Mouse (Mus musculus) MEL (cell line): ENCODE results near the gene Rab11fip3.

ENCODE experiments used
- CTCF ChIP-seq, 3 experiments: IDR thresholded peaks in 2 of 3; conservative IDR thresholded peaks in 1 of 3; 2 replicates each; pipeline ENCODE4 v1.5.1; 2011 to 2012; ENCODE audit warnings: low read length in 3 of 3, low read depth in 2 of 3, mild to moderate bottlenecking in 2 of 3, improper control_type of control experiment in 1 of 3, inconsistent platforms in 1 of 3, mixed read lengths in 1 of 3, moderate library complexity in 1 of 3; ENCODE audit not compliant: control insufficient read depth in 1 of 3, insufficient read depth in 1 of 3, poor library complexity in 1 of 3, severe bottlenecking in 1 of 3
- E2F4 ChIP-seq: IDR thresholded peaks from 2 replicates; pipeline ENCODE4 v1.6.1; 2011; ENCODE audit warnings: low read depth, low read length, improper control_type of control experiment, borderline replicate concordance
- GATA1 ChIP-seq: IDR thresholded peaks from 2 replicates; pipeline ENCODE4 v1.6.1; 2011; ENCODE audit warnings: low read depth, low read length, improper control_type of control experiment
- MYC ChIP-seq: IDR thresholded peaks from 2 replicates; pipeline ENCODE4 v1.6.1; 2011; ENCODE audit warnings: low read depth, mild to moderate bottlenecking, low read length, improper control_type of control experiment, moderate library complexity
- POLR2AphosphoS2 ChIP-seq: IDR thresholded peaks from 2 replicates; pipeline ENCODE4 v1.6.1; 2011; ENCODE audit warnings: low read length, improper control_type of control experiment

DNA sequence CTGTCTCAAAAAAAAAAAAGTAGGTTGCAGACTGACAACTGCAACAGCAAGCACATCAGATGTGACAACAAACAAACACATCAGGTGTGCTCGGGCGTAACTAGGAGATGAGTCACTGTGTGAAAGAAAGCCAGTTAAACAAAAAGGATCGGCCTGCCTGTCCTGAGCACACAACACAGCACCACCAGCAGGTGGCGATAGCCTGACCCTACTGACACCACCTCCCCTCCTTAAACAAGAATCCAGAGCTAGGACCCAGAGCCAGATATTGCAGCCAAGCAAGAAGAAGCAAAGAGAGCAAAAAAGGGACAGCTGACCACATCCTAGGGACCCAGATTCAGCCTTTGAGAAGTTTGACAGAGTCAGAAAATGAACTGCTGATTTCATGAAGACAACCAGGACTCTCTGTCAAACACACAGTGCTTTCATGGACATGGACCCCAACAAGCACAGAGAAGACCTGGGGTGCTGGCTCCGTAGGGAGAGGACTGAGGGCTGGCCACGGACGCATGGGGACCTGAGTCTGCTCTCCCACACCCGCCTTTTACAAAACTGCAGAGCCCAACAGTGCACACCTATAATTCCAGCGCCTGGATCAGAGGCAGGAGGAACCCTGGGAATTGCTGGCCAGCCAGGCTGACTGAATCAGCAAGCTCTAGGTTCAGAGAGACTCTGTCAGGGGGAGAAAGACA is 28.1 kb downstream of the Rab11fip3 start:
- TF ChIP-seq GATA1 (no peak), POLR2AphosphoS2 (no peak), E2F4 (no peak), MYC (no peak), CTCF (IDR thresholded peaks at IDR 0.05 in 2 of 3, conservative IDR thresholded peaks at IDR 0.05 in 1 of 3; ENCODE audit: control insufficient read depth in 1 of 3, insufficient read depth in 1 of 3, low read depth in 2 of 3, low read length in 3 of 3, poor library complexity in 1 of 3, severe bottlenecking in 1 of 3) (peak; percentile 84 to 93 (median 84))
